Mouse (Mus musculus) thymus, adult 2 months (tissue): ENCODE measurements around the gene Tmed2.

Source experiments
- CTCF ChIP-seq: fragments of 200-500 bp; IDR thresholded peaks from 2 replicates; pipeline ENCODE4 v1.5.1; 2012; ENCODE audit warnings: mild to moderate bottlenecking, control low read depth, low read length, moderate library complexity, borderline replicate concordance; ENCODE audit not compliant: control insufficient read depth, poor library complexity, insufficient read depth; ENCODE audit errors: extremely low read depth
- POLR2A ChIP-seq: fragments of 200-500 bp; IDR thresholded peaks from 2 replicates; pipeline ENCODE4 v1.6.1; 2012; ENCODE audit warnings: mild to moderate bottlenecking, low read length, control low read depth, moderate library complexity; ENCODE audit not compliant: control insufficient read depth, poor library complexity, insufficient read depth; ENCODE audit errors: extremely low read depth

DNA sequence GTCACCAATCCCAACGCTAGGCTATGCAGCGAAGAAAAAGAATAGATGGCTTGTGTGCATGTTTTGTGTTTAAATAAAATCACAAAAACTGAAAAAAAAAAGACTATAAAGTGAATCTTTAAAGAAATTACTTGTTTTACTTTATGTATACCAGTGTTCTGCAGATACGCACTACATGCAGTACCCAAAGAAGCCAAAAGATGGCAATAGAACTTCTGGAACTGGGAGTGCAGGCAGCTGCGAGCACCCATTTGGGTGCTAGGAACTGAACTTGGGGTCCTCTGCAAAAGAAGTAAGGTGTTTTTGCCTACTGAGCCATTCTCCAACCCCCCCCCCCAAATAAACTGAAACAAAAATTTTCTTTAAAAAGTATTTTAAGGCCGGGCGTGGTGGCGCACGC lies 17.5 kb upstream of the Tmed2 start:
- TF ChIP-seq CTCF: no peak
- TF ChIP-seq POLR2A: no peak
